Mouse (Mus musculus) stomach, embryonic 15.5 days (tissue): ENCODE measurements at regions not wholly inside any gene's neighbourhood (a gene's known extent, or its start where the extent isn't known, plus 50 kb on each side); places are given as distances from the start of the nearest gene placed in this dataset.

Experiments used
- ATAC-seq: fragments of 200-750 bp; cut with Nextera tagmentation; 2 replicates; pipeline ENCODE4 v1.8.0; 2017; ENCODE audit warnings: low read depth, moderate number of reproducible peaks, moderate TSS enrichment; ENCODE audit not compliant: insufficient read depth, low FRiP score
- H3K27ac ChIP-seq: fragments of 300-500 bp; sonication (generic); 2 replicates; pipeline ENCODE4 v1.5.1; 2015; ENCODE audit warnings: mild to moderate bottlenecking, inconsistent platforms
- H3K27me3 ChIP-seq: fragments of 300-500 bp; sonication (generic); replicated peaks from 2 replicates; pipeline ENCODE4 v1.6.1; 2015; ENCODE audit warnings: inconsistent platforms
- H3K36me3 ChIP-seq: fragments of 300-500 bp; sonication (generic); 2 replicates; pipeline ENCODE4 v1.6.1; 2015; ENCODE audit warnings: inconsistent platforms
- H3K4me1 ChIP-seq: fragments of 300-500 bp; sonication (generic); 2 replicates; pipeline ENCODE4 v1.6.1; 2015; ENCODE audit warnings: inconsistent platforms
- H3K4me2 ChIP-seq: fragments of 300-500 bp; sonication (generic); 2 replicates; pipeline ENCODE4 v1.6.1; 2015; ENCODE audit warnings: mild to moderate bottlenecking, inconsistent platforms
- H3K4me3 ChIP-seq: fragments of 300-500 bp; sonication (generic); replicated peaks from 2 replicates; pipeline ENCODE4 v1.5.1; 2015; ENCODE audit warnings: inconsistent platforms
- H3K9ac ChIP-seq: fragments of 300-500 bp; sonication (generic); 2 replicates; pipeline ENCODE4 v1.6.1; 2015; ENCODE audit warnings: inconsistent platforms
- H3K9me3 ChIP-seq: fragments of 300-500 bp; sonication (generic); 2 replicates; pipeline ENCODE4 v1.6.1; 2016; ENCODE audit warnings: inconsistent platforms
- WGBS: fragments of 180-500 bp; shearing (Covaris S2); methylation state at CpG from one replicate; pipeline ENCODE4 v1.1.7; 2015; 5-methylcytosine and 5-hydroxymethylcytosine counted together

- 41% methylated on average over 5 of the region's 5 CpGs for WGBS
- no peaks in the 10 kb centered on the region for H3K36me3 ChIP-seq
- H3K4me1 ChIP-seq = peaks cover 10% of the 10 kb centered on the region
- peak overlapping the region; percentile 35; the same call in 1 of the 2 replicates for H3K27ac ChIP-seq
- no peak overlapping the region for H3K4me2 ChIP-seq
- no peak overlapping the region for H3K4me3 ChIP-seq
- H3K9me3 ChIP-seq = no peaks in the 10 kb centered on the region
- no peak overlapping the region for H3K9ac ChIP-seq
- no peaks in the 10 kb centered on the region for H3K27me3 ChIP-seq
- no peak for ATAC-seq
Observed at GRCm38 (mm10) chr5:64521969-64522368, 281.2 kb upstream of the Klf3 start.

GRCm38 (mm10) chr5:64526521-64526920, 276.7 kb upstream of the Klf3 start:
- no peak for ATAC-seq
- Histone ChIP-seq H3K9me3 (no peaks in the 10 kb centered on the region), H3K9ac (no peak overlapping the region), H3K4me3 (no peak overlapping the region), H3K4me1 (peaks cover 6% of the 10 kb centered on the region; the same call in 1 of the 2 replicates), H3K36me3 (no peaks in the 10 kb centered on the region), H3K4me2 (no peak overlapping the region), H3K27me3 (no peaks in the 10 kb centered on the region), H3K27ac (no peak overlapping the region)
- WGBS = 79% methylated on average over 3 of the region's 3 CpGs

GRCm38 (mm10) chr5:64527962-64528361, 275.2 kb upstream of the Klf3 start:
- Histone ChIP-seq H3K4me1 (no peaks in the 10 kb centered on the region), H3K27me3 (no peaks in the 10 kb centered on the region), H3K27ac (no peak overlapping the region), H3K4me2 (no peak overlapping the region), H3K9me3 (no peaks in the 10 kb centered on the region), H3K9ac (no peak overlapping the region), H3K4me3 (no peak overlapping the region), H3K36me3 (no peaks in the 10 kb centered on the region)
- WGBS = 77% methylated on average over 3 of the region's 3 CpGs
- ATAC-seq = no peak

- no peak overlapping the region for H3K4me2 ChIP-seq
- H3K36me3 ChIP-seq = no peaks in the 10 kb centered on the region
- H3K9me3 ChIP-seq = no peaks in the 10 kb centered on the region
- no peak overlapping the region for H3K4me3 ChIP-seq
- H3K9ac ChIP-seq = no peak overlapping the region
- no peaks in the 10 kb centered on the region for H3K27me3 ChIP-seq
- ATAC-seq = no peak
- H3K4me1 ChIP-seq = peaks cover 11% of the 10 kb centered on the region; the same call in 1 of the 2 replicates
- no peak overlapping the region for H3K27ac ChIP-seq
- 84% methylated on average over 4 of the region's 4 CpGs for WGBS
Observed at GRCm38 (mm10) chr5:64534371-64534770, 268.8 kb upstream of the Klf3 start.

GRCm38 (mm10) chr5:64534947-64535346, 268.2 kb upstream of the Klf3 start:
- H3K27ac ChIP-seq = no peak overlapping the region
- no peak for ATAC-seq
- H3K9me3 ChIP-seq = no peaks in the 10 kb centered on the region
- H3K4me1 ChIP-seq = peaks cover 11% of the 10 kb centered on the region; the same call in 1 of the 2 replicates
- no peaks in the 10 kb centered on the region for H3K27me3 ChIP-seq
- H3K4me3 ChIP-seq = no peak overlapping the region
- no peak overlapping the region for H3K4me2 ChIP-seq
- WGBS = 78% methylated on average over 6 of the region's 6 CpGs
- no peaks in the 10 kb centered on the region for H3K36me3 ChIP-seq
- H3K9ac ChIP-seq = no peak overlapping the region

GRCm38 (mm10) chr5:64535546-64535945, 267.6 kb upstream of the Klf3 start:
- peaks cover 11% of the 10 kb centered on the region; the same call in 1 of the 2 replicates for H3K4me1 ChIP-seq
- H3K4me2 ChIP-seq = no peak overlapping the region
- 87% methylated on average over 4 of the region's 4 CpGs for WGBS
- H3K36me3 ChIP-seq = no peaks in the 10 kb centered on the region
- H3K27ac ChIP-seq = no peak overlapping the region; the same call in 1 of the 2 replicates
- no peak overlapping the region for H3K9ac ChIP-seq
- H3K27me3 ChIP-seq = no peaks in the 10 kb centered on the region
- H3K9me3 ChIP-seq = no peaks in the 10 kb centered on the region
- ATAC-seq = no peak
- H3K4me3 ChIP-seq = no peak overlapping the region

GRCm38 (mm10) chr5:64536393-64537112, 266.6 kb upstream of the Klf3 start:
- Histone ChIP-seq H3K4me1 (peaks cover 11% of the 10 kb centered on the region; the same call in 1 of the 2 replicates), H3K27me3 (no peaks in the 10 kb centered on the region), H3K36me3 (no peaks in the 10 kb centered on the region), H3K4me2 (peak overlapping the region; percentile 34), H3K9ac (no peak overlapping the region), H3K4me3 (no peak overlapping the region), H3K9me3 (no peaks in the 10 kb centered on the region), H3K27ac (peak overlapping the region; percentile 42)
- peak; percentile 86 for ATAC-seq
- 21% methylated on average over 20 of the region's 20 CpGs for WGBS

- peak overlapping the region; percentile 34 for H3K4me2 ChIP-seq
- H3K9me3 ChIP-seq = no peaks in the 10 kb centered on the region
- peaks cover 11% of the 10 kb centered on the region; the same call in 1 of the 2 replicates for H3K4me1 ChIP-seq
- H3K4me3 ChIP-seq = no peak overlapping the region
- no peaks in the 10 kb centered on the region for H3K36me3 ChIP-seq
- peak overlapping the region; percentile 42 for H3K27ac ChIP-seq
- H3K9ac ChIP-seq = no peak overlapping the region
- no peak for ATAC-seq
- WGBS = 47% methylated on average over 10 of the region's 10 CpGs
- no peaks in the 10 kb centered on the region for H3K27me3 ChIP-seq
Observed at GRCm38 (mm10) chr5:64537113-64537780, 265.9 kb upstream of the Klf3 start.

GRCm38 (mm10) chr5:64541765-64542164, 261.4 kb upstream of the Klf3 start:
- H3K4me1 ChIP-seq = peaks cover 6% of the 10 kb centered on the region; the same call in 1 of the 2 replicates
- no peaks in the 10 kb centered on the region for H3K9me3 ChIP-seq
- H3K4me2 ChIP-seq = no peak overlapping the region
- H3K4me3 ChIP-seq = no peak overlapping the region
- H3K36me3 ChIP-seq = no peaks in the 10 kb centered on the region
- H3K27me3 ChIP-seq = no peaks in the 10 kb centered on the region
- no peak overlapping the region for H3K27ac ChIP-seq
- no peak for ATAC-seq
- H3K9ac ChIP-seq = no peak overlapping the region

- H3K9ac ChIP-seq = no peak overlapping the region
- WGBS = 85% methylated on average over 7 of the region's 7 CpGs
Observed at GRCm38 (mm10) chr5:64555931-64556330, 247.3 kb upstream of the Klf3 start.

GRCm38 (mm10) chr5:64566451-64567390, 236.5 kb upstream of the Klf3 start:
- Histone ChIP-seq H3K9me3 (no peaks in the 10 kb centered on the region), H3K4me3 (no peak overlapping the region), H3K27me3 (no peaks in the 10 kb centered on the region), H3K27ac (no peak overlapping the region), H3K9ac (no peak overlapping the region), H3K36me3 (no peaks in the 10 kb centered on the region), H3K4me2 (no peak overlapping the region), H3K4me1 (no peaks in the 10 kb centered on the region)
- ATAC-seq = no peak
- 76% methylated on average over 13 of the region's 13 CpGs for WGBS

More at GRCm38 (mm10) chr5:64555931-64556330, 247.3 kb upstream of the Klf3 start:
- Histone ChIP-seq H3K36me3 (no peaks in the 10 kb centered on the region), H3K4me2 (no peak overlapping the region), H3K27me3 (no peaks in the 10 kb centered on the region), H3K4me1 (no peaks in the 10 kb centered on the region), H3K9me3 (no peaks in the 10 kb centered on the region), H3K4me3 (no peak overlapping the region), H3K27ac (no peak overlapping the region)
- ATAC-seq = no peak
